Mouse (Mus musculus): Measurements from ENCODE around the gene Gm21149. TPM values are rescaled to one million over a fixed set of nuclear protein-coding genes. Genes with fewer than 3 reads are reported as not detected.
A peak's percentile ranks its signal among the peaks of the same experiment; 100 is the strongest.
"Not testable (repeated sequence)": the region's sequence is repeated elsewhere in the genome, so short reads cannot be mapped to it uniquely, and the experiment has no call there.

Gm21149 gene
- polyA plus RNA-seq, 1 experiment from 2014 or later: not detected

GRCm38 (mm10) chr5:15507757-15508459, 31.6 kb upstream of the Gm21149 start:
- not testable (repeated sequence) for H3K36me3 ChIP-seq (ENCODE audit: control insufficient read depth, insufficient read depth, low read length); H3K27me3 ChIP-seq (ENCODE audit: control insufficient read depth, insufficient read depth, low read length); H3K4me1 ChIP-seq (ENCODE audit: control insufficient read depth, insufficient read depth, low read length); H3K9me3 ChIP-seq (ENCODE audit: control insufficient read depth, low read length); H3K27ac ChIP-seq (replicated peaks; ENCODE audit: low read depth, low read length); H3K4me2 ChIP-seq (ENCODE audit: low read depth, severe bottlenecking); H3K9ac ChIP-seq (ENCODE audit: low read length); H3K4me3 ChIP-seq (ENCODE audit: low read depth, low read length)
- peak; percentile 37 for DNase-seq (ENCODE audit: low spot score)
- peak; percentile 75 for ATAC-seq (ENCODE audit: insufficient number of reproducible peaks, low FRiP score, low TSS enrichment, low read depth)
- 73% methylated on average over 6 of the region's 6 CpGs for WGBS

GRCm38 (mm10) chr5:15507309-15507619, 30.9 kb upstream of the Gm21149 start:
- ATAC-seq (ENCODE audit: insufficient number of reproducible peaks, low FRiP score, low TSS enrichment, low read depth) (no peak), DNase-seq (ENCODE audit: low spot score) (no peak)
- Histone ChIP-seq H3K4me1 (ENCODE audit: control insufficient read depth, insufficient read depth, low read length) (no peaks in the 10 kb centered on the region), H3K36me3 (ENCODE audit: control insufficient read depth, insufficient read depth, low read length) (no peaks in the 10 kb centered on the region), H3K4me3 (ENCODE audit: low read depth, low read length) (no peak overlapping the region), H3K4me2 (ENCODE audit: low read depth, severe bottlenecking) (no peak overlapping the region), H3K27ac (replicated peaks; ENCODE audit: low read depth, low read length) (no peak overlapping the region), H3K27me3 (ENCODE audit: control insufficient read depth, insufficient read depth, low read length) (no peaks in the 10 kb centered on the region), H3K9me3 (ENCODE audit: control insufficient read depth, low read length) (peaks cover 7% of the 10 kb centered on the region), H3K9ac (ENCODE audit: low read length) (no peak overlapping the region)
- 73% methylated on average over 3 of the region's 3 CpGs for WGBS

GRCm38 (mm10) chr5:15506575-15507308, 30.4 kb upstream of the Gm21149 start:
- no peak overlapping the region for H3K4me2 ChIP-seq (ENCODE audit: low read depth, severe bottlenecking)
- WGBS: 49% methylated on average over 16 of the region's 16 CpGs

GRCm38 (mm10) chr5:15498774-15499400, 22.6 kb upstream of the Gm21149 start:
- H3K4me2 ChIP-seq (ENCODE audit: low read depth, severe bottlenecking); H3K9me3 ChIP-seq (ENCODE audit: control insufficient read depth, low read length); H3K27me3 ChIP-seq (ENCODE audit: control insufficient read depth, insufficient read depth, low read length); H3K4me1 ChIP-seq (ENCODE audit: control insufficient read depth, insufficient read depth, low read length); H3K36me3 ChIP-seq (ENCODE audit: control insufficient read depth, insufficient read depth, low read length); H3K4me3 ChIP-seq (ENCODE audit: low read depth, low read length); H3K9ac ChIP-seq (ENCODE audit: low read length); H3K27ac ChIP-seq (replicated peaks; ENCODE audit: low read depth, low read length): not testable (repeated sequence)
- 31% methylated on average over 5 of the region's 5 CpGs for WGBS
- peak; percentile 22 for DNase-seq (ENCODE audit: low spot score)
- ATAC-seq (ENCODE audit: insufficient number of reproducible peaks, low FRiP score, low TSS enrichment, low read depth): peak; percentile 90; the same call in 1 of the 2 replicates

More at GRCm38 (mm10) chr5:15506575-15507308, 30.4 kb upstream of the Gm21149 start:
- Histone ChIP-seq H3K27ac (replicated peaks; ENCODE audit: low read depth, low read length) (no peak overlapping the region), H3K9me3 (ENCODE audit: control insufficient read depth, low read length) (peaks cover 6% of the 10 kb centered on the region), H3K9ac (ENCODE audit: low read length) (no peak overlapping the region), H3K27me3 (ENCODE audit: control insufficient read depth, insufficient read depth, low read length) (no peaks in the 10 kb centered on the region), H3K4me3 (ENCODE audit: low read depth, low read length) (no peak overlapping the region), H3K36me3 (ENCODE audit: control insufficient read depth, insufficient read depth, low read length) (no peaks in the 10 kb centered on the region), H3K4me1 (ENCODE audit: control insufficient read depth, insufficient read depth, low read length) (no peaks in the 10 kb centered on the region)
- ATAC-seq (ENCODE audit: insufficient number of reproducible peaks, low FRiP score, low TSS enrichment, low read depth) (peak; percentile 72; the same call in 1 of the 2 replicates), DNase-seq (ENCODE audit: low spot score) (peak; percentile 77)

GRCm38 (mm10) chr5:15498350-15498749, 22.0 kb upstream of the Gm21149 start:
- DNase-seq (ENCODE audit: low spot score); H3K36me3 ChIP-seq (ENCODE audit: control insufficient read depth, insufficient read depth, low read length); H3K27me3 ChIP-seq (ENCODE audit: control insufficient read depth, insufficient read depth, low read length); H3K27ac ChIP-seq (replicated peaks; ENCODE audit: low read depth, low read length); H3K9me3 ChIP-seq (ENCODE audit: control insufficient read depth, low read length); H3K9ac ChIP-seq (ENCODE audit: low read length); H3K4me2 ChIP-seq (ENCODE audit: low read depth, severe bottlenecking); H3K4me3 ChIP-seq (ENCODE audit: low read depth, low read length); H3K4me1 ChIP-seq (ENCODE audit: control insufficient read depth, insufficient read depth, low read length): not testable (repeated sequence)
- 80% methylated on average over 3 of the region's 3 CpGs for WGBS
- peak; percentile 57; the same call in 1 of the 2 replicates for ATAC-seq (ENCODE audit: insufficient number of reproducible peaks, low FRiP score, low TSS enrichment, low read depth)

- H3K9me3 ChIP-seq (ENCODE audit: control insufficient read depth, low read length); H3K4me2 ChIP-seq (ENCODE audit: low read depth, severe bottlenecking); H3K4me1 ChIP-seq (ENCODE audit: control insufficient read depth, insufficient read depth, low read length); H3K27ac ChIP-seq (replicated peaks; ENCODE audit: low read depth, low read length); H3K36me3 ChIP-seq (ENCODE audit: control insufficient read depth, insufficient read depth, low read length); H3K27me3 ChIP-seq (ENCODE audit: control insufficient read depth, insufficient read depth, low read length); ATAC-seq (ENCODE audit: insufficient number of reproducible peaks, low FRiP score, low TSS enrichment, low read depth); H3K9ac ChIP-seq (ENCODE audit: low read length); H3K4me3 ChIP-seq (ENCODE audit: low read depth, low read length): not testable (repeated sequence)
- DNase-seq (ENCODE audit: low spot score): peak; percentile 23
- WGBS: 64% methylated on average over 2 of the region's 2 CpGs
Measured at GRCm38 (mm10) chr5:15490934-15491333, 14.6 kb upstream of the Gm21149 start.

GRCm38 (mm10) chr5:15488743-15489142, 12.4 kb upstream of the Gm21149 start:
- Histone ChIP-seq H3K27ac (replicated peaks; ENCODE audit: low read depth, low read length) (no peak overlapping the region), H3K4me3 (ENCODE audit: low read depth, low read length) (no peak overlapping the region), H3K9me3 (ENCODE audit: control insufficient read depth, low read length) (peaks cover 2% of the 10 kb centered on the region; the same call in 1 of the 2 replicates), H3K36me3 (ENCODE audit: control insufficient read depth, insufficient read depth, low read length) (no peaks in the 10 kb centered on the region), H3K27me3 (ENCODE audit: control insufficient read depth, insufficient read depth, low read length) (no peaks in the 10 kb centered on the region), H3K9ac (ENCODE audit: low read length) (no peak overlapping the region), H3K4me1 (ENCODE audit: control insufficient read depth, insufficient read depth, low read length) (no peaks in the 10 kb centered on the region), H3K4me2 (ENCODE audit: low read depth, severe bottlenecking) (no peak overlapping the region)
- DNase-seq (ENCODE audit: low spot score) (peak; percentile 20), ATAC-seq (ENCODE audit: insufficient number of reproducible peaks, low FRiP score, low TSS enrichment, low read depth) (peak; percentile 87)
- WGBS: 81% methylated on average over 5 of the region's 5 CpGs

- H3K9me3 ChIP-seq (ENCODE audit: control insufficient read depth, low read length); H3K4me1 ChIP-seq (ENCODE audit: control insufficient read depth, insufficient read depth, low read length); H3K4me2 ChIP-seq (ENCODE audit: low read depth, severe bottlenecking); DNase-seq (ENCODE audit: low spot score); H3K4me3 ChIP-seq (ENCODE audit: low read depth, low read length); ATAC-seq (ENCODE audit: insufficient number of reproducible peaks, low FRiP score, low TSS enrichment, low read depth); H3K36me3 ChIP-seq (ENCODE audit: control insufficient read depth, insufficient read depth, low read length); H3K27me3 ChIP-seq (ENCODE audit: control insufficient read depth, insufficient read depth, low read length); H3K9ac ChIP-seq (ENCODE audit: low read length); H3K27ac ChIP-seq (replicated peaks; ENCODE audit: low read depth, low read length): not testable (repeated sequence)
- WGBS: 27% methylated on average over 2 of the region's 2 CpGs
Measured at GRCm38 (mm10) chr5:15484616-15485015, 8.3 kb upstream of the Gm21149 start.
